Mouse (Mus musculus) lung, postnatal 0 days (tissue): Measurements from ENCODE around the gene Tbc1d13.

Experiments used
- CTCF ChIP-seq: IDR thresholded peaks from 2 replicates; pipeline ENCODE4 v1.5.1; 2016; ENCODE audit warnings: antibody characterized with exemption, mild to moderate bottlenecking
- EP300 ChIP-seq: IDR thresholded peaks from 2 replicates; pipeline ENCODE4 v1.6.1; 2016; ENCODE audit warnings: antibody characterized with exemption, mild to moderate bottlenecking, control low read depth

- TF ChIP-seq CTCF (no peak), EP300 (no peak)
Observed at GRCm38 (mm10) chr2:30136458-30136857, 2.9 kb downstream of the Tbc1d13 start.
